ENCODE assay signal across 20 mouse cellular contexts in genomic region chr14:48629404-48629803, GRCm38 (mm10). TPM values are rescaled to one million over a fixed set of nuclear protein-coding genes. Genes with fewer than 3 reads are reported as not detected.
DNase-seq lines count a peak whose midpoint lies in the region; ATAC-seq and TF ChIP-seq lines count a peak whose summit lies in the region.
"Had no signal": no experiment of that assay in that cellular context is flagged by ENCODE, and none has a peak within 500 bp of the region (broad histone marks: within the 10 kb centered on the region; RNA-seq: fewer than 3 reads in every experiment).

No protein-coding gene starts in this region.

- 0 out of 2 replicates have a peak, but pooled peaks cover 4% of the 10 kb centered on the region for H3K4me1 ChIP-seq in heart, embryonic 12.5 days (replicated peaks)
- no peaks in the 10 kb centered on the region for H3K4me1 ChIP-seq in midbrain, embryonic 11.5 days (ENCODE audit: control insufficient read depth, insufficient read depth, low read length)
- peaks cover 6% of the 10 kb centered on the region; the same call in 1 of the 2 replicates for H3K4me1 ChIP-seq in midbrain, embryonic 15.5 days
- H3K4me1 ChIP-seq in neural tube, embryonic 15.5 days = peaks cover 4% of the 10 kb centered on the region; the same call in 1 of the 2 replicates
- H3K4me1 ChIP-seq: embryonic facial prominence, embryonic 10.5 days; embryonic facial prominence, embryonic 12.5 days had no signal

- no peak overlapping the region for H3K4me2 ChIP-seq in heart, embryonic 12.5 days
- H3K4me2 ChIP-seq in midbrain, embryonic 11.5 days = no peak overlapping the region
- H3K4me2 ChIP-seq in midbrain, embryonic 15.5 days = no peak overlapping the region
- no peak overlapping the region for H3K4me2 ChIP-seq in neural tube, embryonic 15.5 days
- H3K4me2 ChIP-seq: embryonic facial prominence, embryonic 12.5 days; forebrain, embryonic 13.5 days; forebrain, embryonic 15.5 days had no signal

- H3K9ac ChIP-seq in heart, embryonic 12.5 days = no peak overlapping the region
- no peak overlapping the region for H3K9ac ChIP-seq in midbrain, embryonic 11.5 days (ENCODE audit: low read length)
- no peak overlapping the region for H3K9ac ChIP-seq in midbrain, embryonic 15.5 days
- no peak overlapping the region for H3K9ac ChIP-seq in neural tube, embryonic 15.5 days (replicated peaks)
- H3K9ac ChIP-seq: embryonic facial prominence, embryonic 12.5 days; forebrain, embryonic 13.5 days; forebrain, embryonic 15.5 days; forebrain, postnatal 0 days had no signal

- no peak overlapping the region for H3K27ac ChIP-seq in heart, embryonic 12.5 days (ENCODE audit: poor library complexity, severe bottlenecking)
- no peak overlapping the region for H3K27ac ChIP-seq in midbrain, embryonic 11.5 days (ENCODE audit: low read depth, low read length)
- H3K27ac ChIP-seq in midbrain, embryonic 15.5 days = no peak overlapping the region
- no peak overlapping the region for H3K27ac ChIP-seq in neural tube, embryonic 15.5 days (replicated peaks)
- H3K27ac ChIP-seq: embryonic facial prominence, embryonic 10.5 days; embryonic facial prominence, embryonic 12.5 days; forebrain, embryonic 13.5 days; forebrain, embryonic 15.5 days had no signal

- peak; percentile 17 for DNase-seq in heart, adult 11 months
- peak; percentile 57 for DNase-seq in midbrain, embryonic 11.5 days (ENCODE audit: low spot score, missing footprints)
- DNase-seq in brain, embryonic 14.5 days (ENCODE audit: low read depth) = peak; percentile 17
- DNase-seq: adrenal gland, adult 2 months; adrenal gland, postnatal 10 days; adrenal gland, postnatal 25 days; cerebellum, adult 11-12 months; cerebellum, adult 2 months; cerebellum, adult 9-10 months; cerebellum, postnatal 10 days; cerebellum, postnatal 25 days; forebrain, postnatal 0 days had no signal

- H3K4me3 ChIP-seq in heart, embryonic 12.5 days = no peak overlapping the region
- H3K4me3 ChIP-seq in midbrain, embryonic 11.5 days (ENCODE audit: low read depth, low read length) = no peak overlapping the region
- no peak overlapping the region for H3K4me3 ChIP-seq in midbrain, embryonic 15.5 days
- no peak overlapping the region for H3K4me3 ChIP-seq in neural tube, embryonic 15.5 days (replicated peaks)
- H3K4me3 ChIP-seq: embryonic facial prominence, embryonic 10.5 days; embryonic facial prominence, embryonic 12.5 days; forebrain, embryonic 13.5 days; forebrain, embryonic 15.5 days had no signal

- WGBS in heart, embryonic 12.5 days = 75% methylated on average over 9 of the region's 9 CpGs
- 80% methylated on average over 9 of the region's 9 CpGs for WGBS in midbrain, embryonic 11.5 days
- WGBS in midbrain, embryonic 15.5 days = 67% methylated on average over 9 of the region's 9 CpGs
- WGBS in neural tube, embryonic 15.5 days = 64% methylated on average over 9 of the region's 9 CpGs

- no peak for TF ChIP-seq POLR2A in brain, embryonic 14.5 days (IDR thresholded peaks at IDR 0.05; ENCODE audit: borderline replicate concordance, extremely low read depth, insufficient read depth, insufficient read length, poor library complexity, severe bottlenecking)

- H3K27me3 ChIP-seq in heart, embryonic 12.5 days (replicated peaks) = no peaks in the 10 kb centered on the region
- no peaks in the 10 kb centered on the region for H3K27me3 ChIP-seq in midbrain, embryonic 11.5 days (ENCODE audit: control insufficient read depth, insufficient read depth, low read length)
- H3K27me3 ChIP-seq in midbrain, embryonic 15.5 days (replicated peaks) = no peaks in the 10 kb centered on the region
- H3K27me3 ChIP-seq in neural tube, embryonic 15.5 days (replicated peaks) = no peaks in the 10 kb centered on the region; the same call in 1 of the 2 replicates
- H3K27me3 ChIP-seq: embryonic facial prominence, embryonic 12.5 days; forebrain, embryonic 15.5 days had no signal

- H3K9me3 ChIP-seq in heart, embryonic 12.5 days (replicated peaks) = no peaks in the 10 kb centered on the region; the same call in 1 of the 2 replicates
- H3K9me3 ChIP-seq in midbrain, embryonic 11.5 days (ENCODE audit: control insufficient read depth, low read length) = no peaks in the 10 kb centered on the region
- no peaks in the 10 kb centered on the region for H3K9me3 ChIP-seq in midbrain, embryonic 15.5 days
- no peaks in the 10 kb centered on the region for H3K9me3 ChIP-seq in neural tube, embryonic 15.5 days (replicated peaks)
- H3K9me3 ChIP-seq: embryonic facial prominence, embryonic 10.5 days; embryonic facial prominence, embryonic 12.5 days; forebrain, embryonic 13.5 days; forebrain, embryonic 15.5 days had no signal

- H3K36me3 ChIP-seq in heart, embryonic 12.5 days = no peaks in the 10 kb centered on the region
- H3K36me3 ChIP-seq in midbrain, embryonic 11.5 days (ENCODE audit: control insufficient read depth, insufficient read depth, low read length) = no peaks in the 10 kb centered on the region
- H3K36me3 ChIP-seq in midbrain, embryonic 15.5 days (replicated peaks) = no peaks in the 10 kb centered on the region
- no peaks in the 10 kb centered on the region for H3K36me3 ChIP-seq in neural tube, embryonic 15.5 days
- H3K36me3 ChIP-seq: embryonic facial prominence, embryonic 10.5 days; embryonic facial prominence, embryonic 12.5 days; forebrain, embryonic 15.5 days had no signal

- ATAC-seq in heart, embryonic 12.5 days (ENCODE audit: insufficient number of reproducible peaks, low FRiP score) = no peak
- no peak for ATAC-seq in midbrain, embryonic 11.5 days (ENCODE audit: low FRiP score)
- ATAC-seq in midbrain, embryonic 15.5 days (replicated peaks) = no peak
- ATAC-seq in neural tube, embryonic 15.5 days (ENCODE audit: low FRiP score) = no peak
- ATAC-seq: forebrain, embryonic 13.5 days; forebrain, embryonic 15.5 days; forebrain, postnatal 0 days had no signal

- no peak for TF ChIP-seq CTCF in brain, embryonic 14.5 days (IDR thresholded peaks at IDR 0.05; ENCODE audit: borderline replicate concordance, extremely low read depth, insufficient read depth, insufficient read length)

RNA-seq across cellular contexts. Expression of gene Otx2, which starts 44.2 kb away (rescaled TPM):
- polyA plus RNA-seq in heart, embryonic 12.5 days (2016; fragmentation: Nextera tagmentation; extraction: Ambion mirVana) = 0.15 TPM in 1 of 2 replicates, not detected in the other
- 229 and 230 TPM in 2 replicates for polyA plus RNA-seq in midbrain, embryonic 11.5 days (2014; fragmentation: Nextera tagmentation; extraction: Ambion mirVana)
- polyA plus RNA-seq in midbrain, embryonic 15.5 days (2015; fragmentation: Nextera tagmentation; extraction: Ambion mirVana) = 83.5 and 83.6 TPM in 2 replicates
- polyA plus RNA-seq in brain, embryonic 14.5 days (2012; rRNA removed) = 44.7 and 65.6 TPM in 2 replicates
- 0.14 TPM in 1 of 2 replicates, not detected in the other for polyA plus RNA-seq in neural tube, embryonic 15.5 days (2015; fragmentation: Nextera tagmentation; extraction: Ambion mirVana)
- polyA plus RNA-seq: adrenal gland, adult 2 months; C2C12 had no signal

Comparison
In these comparisons a context has a peak if more than half of its experiments do, and no peak if none do; other contexts are left out.
1. RNA of gene Otx2, which starts 44.2 kb away (polyA plus RNA-seq): 229 to 230 TPM in midbrain, embryonic 11.5 days, 83.5 to 83.6 TPM in midbrain, embryonic 15.5 days and 44.7 to 65.6 TPM in brain, embryonic 14.5 days; 0.15 TPM in heart, embryonic 12.5 days and 0.14 TPM in neural tube, embryonic 15.5 days; every median in the first group is over 10 times any median in the second.
2. Peak in every context shown above with its lines, with median percentiles within 50 percentile points of each other: DNase-seq.